Mouse (Mus musculus) spleen, adult 2 months (tissue): ENCODE measurements at regions not wholly inside any gene's neighbourhood (a gene's known extent, or its start where the extent isn't known, plus 50 kb on each side); places are given as distances from the start of the nearest gene placed in this dataset.

Experiments
- DNase-seq, 2 experiments: peaks; one replicate each; pipeline versions ENCODE4 v3.0.0 to v3.0.0-alpha.2; 2012 to 2021; ENCODE audit warnings: low spot score in 2 of 2, low read depth in 1 of 2
- H3K27ac ChIP-seq: fragments of 200-500 bp; 2 replicates; pipeline ENCODE4 v1.5.1; 2012; ENCODE audit warnings: low read length, inconsistent platforms; ENCODE audit not compliant: insufficient read depth
- H3K27me3 ChIP-seq: fragments of 200-500 bp; 2 replicates; pipeline ENCODE4 v1.6.1; 2012; ENCODE audit warnings: mild to moderate bottlenecking, moderate library complexity, low read length, inconsistent platforms; ENCODE audit not compliant: control insufficient read depth, insufficient read depth
- H3K36me3 ChIP-seq: fragments of 200-500 bp; 2 replicates; pipeline ENCODE4 v1.6.1; 2012; ENCODE audit warnings: mild to moderate bottlenecking, low read length, inconsistent platforms; ENCODE audit not compliant: control insufficient read depth, insufficient read depth
- H3K4me1 ChIP-seq: fragments of 200-500 bp; 2 replicates; pipeline ENCODE4 v1.6.1; 2011; ENCODE audit warnings: inconsistent platforms; ENCODE audit not compliant: control insufficient read depth, insufficient read depth, insufficient read length
- H3K4me3 ChIP-seq: fragments of 200-500 bp; 2 replicates; pipeline ENCODE4 v1.5.1; 2011; ENCODE audit warnings: mild to moderate bottlenecking, inconsistent platforms; ENCODE audit not compliant: insufficient read depth, insufficient read length; ENCODE audit errors: extremely low read depth
- CTCF ChIP-seq: fragments of 200-500 bp; IDR thresholded peaks from 2 replicates; pipeline ENCODE4 v1.5.1; 2011; ENCODE audit warnings: mild to moderate bottlenecking, inconsistent platforms; ENCODE audit not compliant: insufficient read depth, insufficient read length, insufficient replicate concordance; ENCODE audit errors: extremely low read depth
- POLR2A ChIP-seq: fragments of 200-500 bp; IDR thresholded peaks from 2 replicates; pipeline ENCODE4 v1.6.1; 2011; ENCODE audit warnings: low read depth, low read length, inconsistent platforms
- WGBS: fragments of 180-500 bp; shearing (Covaris S2); methylation state at CpG from one replicate; pipeline ENCODE4 v1.1.7; 2018; 5-methylcytosine and 5-hydroxymethylcytosine counted together

DNA sequence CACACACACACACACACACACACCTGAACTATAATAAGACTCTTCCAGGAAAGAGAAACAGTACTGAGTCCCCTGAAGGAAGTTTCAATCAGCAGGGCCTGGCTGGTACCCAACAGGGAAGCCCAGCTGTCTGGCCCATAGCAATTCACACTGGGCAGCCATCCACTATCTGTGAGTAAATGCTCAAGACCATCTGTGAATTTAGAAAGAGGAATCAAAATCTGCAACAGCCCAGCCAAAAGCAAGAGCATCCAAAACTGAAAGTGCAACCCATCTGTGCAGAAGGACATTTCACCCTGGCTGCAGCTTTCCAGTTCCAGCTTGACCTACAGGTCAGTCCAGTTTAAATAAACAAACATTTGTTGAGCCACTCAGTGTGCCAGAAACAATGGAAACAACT lies 215.8 kb upstream of the Tusc1 start:
- no peaks in the 10 kb centered on the region for H3K4me1 ChIP-seq
- no peaks in the 10 kb centered on the region for H3K36me3 ChIP-seq
- no peaks in the 10 kb centered on the region for H3K27me3 ChIP-seq
- H3K4me3 ChIP-seq: no peak overlapping the region
- H3K27ac ChIP-seq: no peak overlapping the region
- DNase-seq: no peak
- TF ChIP-seq POLR2A: no peak
- TF ChIP-seq CTCF: no peak

DNA sequence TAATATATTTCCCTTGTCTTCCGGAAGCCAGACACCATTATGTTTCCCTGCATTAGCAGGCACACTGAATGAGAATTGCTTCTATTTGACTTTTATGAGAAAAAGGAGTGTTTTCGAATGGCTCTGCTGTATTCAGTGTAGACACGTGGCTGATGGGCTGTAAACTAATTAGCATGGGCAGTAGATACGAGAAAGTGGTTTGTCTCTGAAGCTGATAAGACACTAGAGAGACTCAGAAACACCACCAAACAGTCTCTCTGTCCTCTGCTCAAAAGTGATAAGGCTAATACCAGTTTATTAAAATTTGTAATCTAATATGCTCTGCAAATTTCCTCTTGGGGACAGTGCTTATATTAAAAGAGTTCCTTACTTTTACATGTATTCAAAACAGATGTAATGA lies 205.3 kb upstream of the Tusc1 start:
- Histone ChIP-seq H3K4me3 (no peak overlapping the region), H3K36me3 (no peaks in the 10 kb centered on the region), H3K4me1 (no peaks in the 10 kb centered on the region), H3K27ac (no peak overlapping the region), H3K27me3 (no peaks in the 10 kb centered on the region)
- TF ChIP-seq CTCF (no peak), POLR2A (no peak)
- no peak for DNase-seq
- WGBS: 82% methylated on average over 4 of the region's 4 CpGs

DNA sequence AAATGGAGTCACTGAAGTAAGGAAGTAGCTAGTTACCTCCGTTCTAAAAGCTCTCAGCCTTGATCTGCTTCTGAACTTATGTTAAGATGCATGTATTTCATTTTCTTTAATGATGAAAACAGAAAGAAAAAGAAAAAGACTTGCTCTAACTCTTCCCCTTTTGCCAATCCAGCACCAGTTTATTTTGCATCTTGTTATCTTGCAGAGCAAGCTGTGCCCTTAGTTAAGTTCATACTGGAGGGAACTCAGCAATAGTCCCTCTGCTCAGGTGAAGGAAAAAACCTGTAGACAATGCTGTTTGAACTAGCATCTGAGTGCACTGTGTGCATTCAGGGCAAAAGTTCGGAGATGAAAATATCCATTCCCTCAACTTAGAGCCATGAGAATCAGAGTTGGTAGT lies 192.1 kb upstream of the Tusc1 start:
- TF ChIP-seq POLR2A (no peak), CTCF (no peak)
- H3K4me1 ChIP-seq: no peaks in the 10 kb centered on the region
- no peak overlapping the region for H3K27ac ChIP-seq
- no peak for DNase-seq
- no peaks in the 10 kb centered on the region for H3K27me3 ChIP-seq
- H3K36me3 ChIP-seq: no peaks in the 10 kb centered on the region
- WGBS: 73% methylated on average over 2 of the region's 2 CpGs
- H3K4me3 ChIP-seq: no peak overlapping the region

DNA sequence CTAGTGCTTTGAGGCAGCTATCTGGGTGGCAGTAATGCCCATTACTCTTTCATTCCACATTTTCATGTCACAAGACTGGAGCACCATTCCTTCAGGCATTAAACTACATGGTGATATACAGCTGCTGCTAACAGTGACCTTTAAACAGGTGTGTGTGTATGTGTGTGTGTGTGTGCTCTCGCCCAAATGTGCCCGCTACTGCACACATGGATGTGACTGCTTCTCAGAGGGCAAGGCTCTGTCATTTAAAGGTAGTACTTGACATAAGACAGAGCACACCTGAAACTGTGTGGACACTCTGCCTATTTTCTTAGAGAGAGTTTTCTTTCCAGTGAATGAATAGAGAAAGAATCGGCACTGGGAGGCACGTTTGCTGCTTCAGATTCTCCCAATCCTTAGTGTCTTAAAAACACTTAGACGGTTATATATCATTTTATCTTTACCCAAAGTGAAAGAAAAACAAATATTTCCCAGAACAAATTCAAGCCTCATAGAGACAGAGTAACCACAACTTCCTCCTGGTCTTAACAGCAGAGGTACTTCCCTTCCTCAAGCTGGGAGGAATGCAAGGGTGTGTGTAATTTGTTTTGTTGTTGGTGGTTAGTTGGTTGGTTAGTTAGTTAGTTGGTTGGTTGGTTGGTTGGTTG lies 185.3 kb upstream of the Tusc1 start:
- Histone ChIP-seq H3K36me3 (no peaks in the 10 kb centered on the region), H3K4me3 (no peak overlapping the region), H3K4me1 (no peaks in the 10 kb centered on the region; the same call in 1 of the 2 replicates), H3K27ac (peak overlapping the region; percentile 23; the same call in 1 of the 2 replicates), H3K27me3 (no peaks in the 10 kb centered on the region)
- DNase-seq: no peak
- TF ChIP-seq CTCF: no peak
- TF ChIP-seq POLR2A: no peak
- 8% methylated on average over 5 of the region's 5 CpGs for WGBS

DNA sequence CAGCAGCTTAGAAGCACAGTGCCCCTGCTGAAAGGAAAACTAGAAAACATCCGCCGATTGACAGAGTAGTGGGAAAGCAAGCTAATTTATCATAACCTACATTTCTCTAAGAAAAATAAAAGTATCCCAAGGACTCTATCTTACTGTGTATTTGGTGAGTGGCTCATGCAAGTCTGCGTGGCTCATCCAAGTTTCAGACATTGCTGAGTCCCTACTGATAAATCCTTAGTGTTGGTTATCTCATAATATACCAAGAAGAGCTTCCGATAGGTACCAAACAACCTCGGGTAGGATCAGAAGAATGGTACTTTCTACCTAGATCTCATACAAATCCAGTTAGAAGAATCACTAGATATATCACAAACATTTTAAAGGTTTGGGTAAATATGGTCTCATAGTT lies 183.6 kb upstream of the Tusc1 start:
- 91% methylated on average over 5 of the region's 5 CpGs for WGBS
- H3K27ac ChIP-seq: no peak overlapping the region
- TF ChIP-seq POLR2A (no peak), CTCF (no peak)
- H3K4me3 ChIP-seq: no peak overlapping the region
- no peaks in the 10 kb centered on the region for H3K27me3 ChIP-seq
- DNase-seq: no peak
- H3K36me3 ChIP-seq: no peaks in the 10 kb centered on the region
- H3K4me1 ChIP-seq: no peaks in the 10 kb centered on the region; the same call in 1 of the 2 replicates

DNA sequence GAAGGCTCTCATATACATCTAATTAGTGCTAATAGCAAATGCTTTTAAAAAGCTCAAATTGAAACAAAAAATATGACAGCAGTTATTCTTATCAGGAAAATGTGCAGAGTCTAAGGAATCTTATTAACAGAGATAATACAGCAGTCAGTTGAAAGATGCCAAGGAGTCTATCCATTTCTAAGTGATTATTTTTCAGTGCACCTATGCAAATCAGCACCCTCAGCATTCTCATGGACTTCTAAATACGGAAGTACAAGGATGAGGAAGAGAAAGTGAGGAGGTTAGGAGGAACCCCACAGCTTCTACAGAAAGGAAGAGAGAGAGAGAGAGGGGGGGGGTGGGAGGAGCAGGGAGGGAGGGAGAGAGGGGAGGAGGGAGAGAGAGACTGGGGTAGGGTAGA lies 175.5 kb upstream of the Tusc1 start:
- Histone ChIP-seq H3K36me3 (no peaks in the 10 kb centered on the region), H3K27ac (no peak overlapping the region), H3K4me1 (no peaks in the 10 kb centered on the region), H3K4me3 (no peak overlapping the region), H3K27me3 (no peaks in the 10 kb centered on the region)
- TF ChIP-seq POLR2A (no peak), CTCF (no peak)
- WGBS: 0% methylated on average over 1 of the region's 1 CpGs
- no peak for DNase-seq

DNA sequence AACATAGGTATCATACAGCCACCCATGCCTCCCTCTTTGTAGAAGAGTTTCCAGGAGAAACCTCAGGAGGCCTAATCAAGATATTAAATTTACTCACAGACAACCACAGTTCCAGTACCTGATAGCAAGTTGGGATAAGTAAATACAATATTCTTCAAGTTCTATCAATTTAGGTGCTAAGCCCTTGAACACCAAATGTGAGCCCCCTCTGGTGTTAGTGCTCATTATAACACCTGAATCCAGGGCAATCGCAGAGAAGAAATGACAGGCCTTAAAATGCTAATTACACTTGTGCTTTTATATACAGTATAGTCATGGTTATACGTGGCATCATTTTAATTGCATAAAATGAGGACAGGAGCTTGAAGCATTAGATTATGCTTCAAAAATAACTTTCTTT lies 161.6 kb upstream of the Tusc1 start:
- Histone ChIP-seq H3K27ac (no peak overlapping the region), H3K27me3 (no peaks in the 10 kb centered on the region), H3K4me3 (no peak overlapping the region), H3K4me1 (no peaks in the 10 kb centered on the region), H3K36me3 (no peaks in the 10 kb centered on the region)
- no peak for DNase-seq
- 54% methylated on average over 2 of the region's 2 CpGs for WGBS
- TF ChIP-seq POLR2A (no peak), CTCF (no peak)
